Mouse (Mus musculus) cerebellum, adult 2 months (tissue): Measurements from ENCODE around the gene Spata2. TPM values are rescaled to one million over a fixed set of nuclear protein-coding genes. Genes with fewer than 3 reads are reported as not detected.

Experiments used
- DNase-seq, 2 experiments: peaks; one replicate each; pipeline ENCODE4 v3.0.0; 2021
- H3K27ac ChIP-seq: fragments of 200-500 bp; 2 replicates; pipeline ENCODE4 v1.5.1; 2012; ENCODE audit warnings: low read length, control low read depth, inconsistent platforms; ENCODE audit not compliant: insufficient read depth
- H3K27me3 ChIP-seq: fragments of 200-500 bp; 2 replicates; pipeline ENCODE4 v1.6.1; 2012; ENCODE audit warnings: inconsistent platforms, mild to moderate bottlenecking, low read length, moderate library complexity; ENCODE audit not compliant: control insufficient read depth, insufficient read depth
- H3K4me1 ChIP-seq: fragments of 200-500 bp; 2 replicates; pipeline ENCODE4 v1.6.1; 2011; ENCODE audit warnings: low read length; ENCODE audit not compliant: control insufficient read depth, insufficient read depth
- H3K4me3 ChIP-seq: fragments of 200-500 bp; replicated peaks from 2 replicates; pipeline ENCODE3; 2011; ENCODE audit warnings: mild to moderate bottlenecking, low read depth, low read length, control low read depth; ENCODE audit not compliant: insufficient read depth
- CTCF ChIP-seq: fragments of 200-500 bp; IDR thresholded peaks from 2 replicates; pipeline ENCODE4 v1.5.1; 2011; ENCODE audit warnings: low read depth, mild to moderate bottlenecking, control low read depth, low read length, moderate library complexity, borderline replicate concordance; ENCODE audit not compliant: insufficient read depth
- POLR2A ChIP-seq: fragments of 200-500 bp; IDR thresholded peaks from 2 replicates; pipeline ENCODE4 v1.6.1; 2011; ENCODE audit warnings: low read length, control low read depth, borderline replicate concordance; ENCODE audit not compliant: insufficient read depth
- WGBS: fragments of 180-500 bp; shearing (Covaris S2); methylation state at CpG from one replicate; pipeline ENCODE4 v1.1.7; 2018; 5-methylcytosine and 5-hydroxymethylcytosine counted together
- polyA plus RNA-seq: library from polyadenylated mRNA; depleted of rRNA; stranded (reverse); fragments of >200 nt; gene quantifications from 2 replicates; pipeline ENCODE4 v1.2.3, GENCODE M21; 2012

Gene Spata2
- polyA plus RNA-seq, 1 experiment = 80.2 TPM

DNA sequence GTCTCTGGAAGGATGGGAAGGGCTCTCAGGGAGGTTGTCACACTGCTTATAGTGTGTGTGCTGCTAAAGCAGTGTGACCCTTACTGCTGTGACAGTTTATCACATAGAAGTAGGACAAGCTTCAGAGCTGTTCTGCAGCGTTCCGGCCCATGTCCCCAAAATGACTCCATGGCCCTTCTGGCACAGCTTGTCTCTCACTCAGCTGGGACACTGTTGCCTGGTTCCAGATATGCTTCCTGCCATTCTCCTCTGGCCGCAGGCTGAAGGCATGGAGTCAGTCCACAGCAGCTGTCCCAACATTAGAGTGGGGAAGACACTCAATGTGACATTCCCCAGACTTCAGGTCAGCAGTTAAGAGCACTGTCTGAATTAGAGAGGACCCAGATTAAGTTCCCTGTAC, 34.1 kb downstream of the Spata2 start:
- TF ChIP-seq POLR2A (no peak), CTCF (no peak)
- 25% methylated on average over 3 of the region's 3 CpGs for WGBS
- DNase-seq = peak in 1 of 2 experiments; percentile 49
- Histone ChIP-seq H3K27ac (peak overlapping the region; percentile 96), H3K27me3 (no peaks in the 10 kb centered on the region), H3K4me3 (no peak overlapping the region), H3K4me1 (peaks cover 63% of the 10 kb centered on the region)

DNA sequence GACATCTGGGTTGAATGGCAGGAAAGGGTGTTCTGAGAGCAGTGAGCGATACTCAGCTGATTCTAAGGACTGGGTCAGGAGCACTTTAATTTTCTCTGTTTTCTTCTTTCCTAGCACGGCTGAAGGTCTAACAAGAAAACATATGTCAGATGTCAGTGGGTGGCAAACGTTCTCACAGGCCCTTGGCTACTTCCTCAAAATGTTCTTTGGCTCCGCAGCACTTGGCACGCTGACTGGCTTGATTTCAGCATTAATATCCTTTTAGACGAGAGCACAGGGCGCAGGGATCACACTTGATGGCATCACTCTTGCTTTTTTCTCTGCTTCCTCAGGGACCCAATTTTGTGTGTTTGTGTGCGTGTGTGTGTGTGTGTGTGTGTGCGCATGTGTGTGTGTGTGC, 35.5 kb downstream of the Spata2 start:
- no peaks in the 10 kb centered on the region for H3K27me3 ChIP-seq
- peak overlapping the region; percentile 96 for H3K27ac ChIP-seq
- H3K4me3 ChIP-seq = no peak overlapping the region
- H3K4me1 ChIP-seq = peaks cover 62% of the 10 kb centered on the region
- TF ChIP-seq CTCF (no peak), POLR2A (peak; percentile 32; the same call in 1 of the 2 replicates)
- DNase-seq = peak; percentile 87 to 95
- WGBS = 13% methylated on average over 9 of the region's 9 CpGs

DNA sequence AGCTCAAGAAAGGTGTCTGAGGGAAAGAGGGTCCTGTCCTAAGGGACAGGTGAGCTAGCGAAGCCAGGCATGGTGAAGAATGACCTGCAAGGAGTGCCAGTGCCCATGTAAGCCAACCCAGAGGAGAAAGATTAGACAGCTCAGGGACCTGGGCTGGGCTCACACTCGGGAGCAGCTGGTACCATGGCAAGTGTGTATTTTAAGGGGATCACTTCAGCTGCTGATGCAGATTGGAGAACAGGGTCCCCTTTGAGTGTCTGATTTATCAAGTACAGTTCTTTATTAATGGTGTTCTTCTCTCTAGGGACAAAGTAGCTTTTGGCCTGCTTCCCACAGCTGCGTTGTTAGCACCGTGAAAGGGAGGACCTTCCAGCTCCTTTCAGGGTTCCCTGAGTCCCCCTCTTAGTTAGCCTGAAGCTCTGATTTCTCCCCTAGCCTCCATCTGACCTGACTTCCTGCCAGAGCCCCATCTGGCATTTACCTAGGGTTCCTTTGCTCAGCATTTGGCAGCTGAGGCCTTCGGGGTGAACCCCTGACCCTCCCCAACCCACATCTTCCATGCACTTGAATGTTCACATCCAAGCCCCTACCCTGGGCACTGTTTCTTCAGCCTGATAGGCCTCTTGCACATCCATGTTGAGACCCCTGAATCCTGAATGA, 36.2 kb downstream of the Spata2 start:
- peak overlapping the region; percentile 93 for H3K27ac ChIP-seq
- H3K27me3 ChIP-seq = no peaks in the 10 kb centered on the region
- no peak overlapping the region for H3K4me3 ChIP-seq
- DNase-seq = peak; percentile 72 to 73
- WGBS = 18% methylated on average over 5 of the region's 5 CpGs
- H3K4me1 ChIP-seq = peaks cover 58% of the 10 kb centered on the region
- TF ChIP-seq CTCF (no peak), POLR2A (no peak)

DNA sequence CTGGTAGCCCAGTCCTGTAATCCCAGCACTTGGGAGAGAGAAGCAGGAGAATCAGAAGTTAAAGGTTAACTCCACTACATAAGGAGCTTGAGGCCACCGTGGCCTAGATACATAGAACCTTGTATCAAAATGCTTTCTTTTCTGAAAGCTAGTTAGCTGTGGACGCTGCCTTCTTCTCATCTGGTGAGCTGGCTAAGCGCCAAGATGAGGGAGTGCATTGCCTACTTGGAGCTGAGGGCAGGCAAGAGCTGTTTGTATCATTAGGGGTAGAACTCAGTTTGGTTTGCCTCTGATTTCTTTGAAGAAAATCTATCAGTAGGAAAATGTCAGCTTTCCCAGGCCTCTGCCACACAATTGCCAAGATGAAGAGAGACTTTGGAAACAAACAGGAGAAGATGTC, 38.9 kb downstream of the Spata2 start:
- DNase-seq = peak; percentile 64 to 70
- 0 out of 2 replicates have a peak overlapping the region, but pooled peaks have one; percentile 24 for H3K27ac ChIP-seq
- no peak overlapping the region for H3K4me3 ChIP-seq
- 10% methylated on average over 3 of the region's 3 CpGs for WGBS
- TF ChIP-seq CTCF (no peak), POLR2A (no peak)
- H3K4me1 ChIP-seq = peaks cover 64% of the 10 kb centered on the region
- H3K27me3 ChIP-seq = no peaks in the 10 kb centered on the region

DNA sequence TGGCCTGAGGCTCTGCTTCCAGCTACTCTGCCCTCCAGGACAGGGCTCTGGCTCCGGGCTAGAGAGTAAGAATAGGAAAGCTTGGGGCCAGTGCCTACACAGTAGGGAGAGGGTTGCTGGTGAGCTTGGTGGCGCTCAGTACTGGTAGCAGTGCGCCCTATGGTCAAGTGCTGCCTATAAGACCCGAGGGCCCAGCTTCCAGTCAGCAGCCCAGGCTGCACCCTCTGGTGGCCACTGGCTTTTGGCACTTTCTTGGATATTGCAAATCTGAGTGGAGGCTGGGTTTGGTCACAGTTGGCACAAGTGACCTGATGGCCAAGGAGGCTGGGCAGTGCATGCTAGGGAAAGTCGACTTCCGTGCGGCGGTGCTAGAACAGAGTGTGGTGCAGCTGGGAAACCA, 42.0 kb downstream of the Spata2 start:
- Histone ChIP-seq H3K4me1 (peaks cover 56% of the 10 kb centered on the region), H3K27ac (peak overlapping the region; percentile 82), H3K27me3 (no peaks in the 10 kb centered on the region), H3K4me3 (no peak overlapping the region)
- WGBS = 38% methylated on average over 8 of the region's 8 CpGs
- peak; percentile 30; the same call in 1 of the 2 replicates for TF ChIP-seq CTCF
- TF ChIP-seq POLR2A = no peak
- DNase-seq = peak; percentile 67 to 68

DNA sequence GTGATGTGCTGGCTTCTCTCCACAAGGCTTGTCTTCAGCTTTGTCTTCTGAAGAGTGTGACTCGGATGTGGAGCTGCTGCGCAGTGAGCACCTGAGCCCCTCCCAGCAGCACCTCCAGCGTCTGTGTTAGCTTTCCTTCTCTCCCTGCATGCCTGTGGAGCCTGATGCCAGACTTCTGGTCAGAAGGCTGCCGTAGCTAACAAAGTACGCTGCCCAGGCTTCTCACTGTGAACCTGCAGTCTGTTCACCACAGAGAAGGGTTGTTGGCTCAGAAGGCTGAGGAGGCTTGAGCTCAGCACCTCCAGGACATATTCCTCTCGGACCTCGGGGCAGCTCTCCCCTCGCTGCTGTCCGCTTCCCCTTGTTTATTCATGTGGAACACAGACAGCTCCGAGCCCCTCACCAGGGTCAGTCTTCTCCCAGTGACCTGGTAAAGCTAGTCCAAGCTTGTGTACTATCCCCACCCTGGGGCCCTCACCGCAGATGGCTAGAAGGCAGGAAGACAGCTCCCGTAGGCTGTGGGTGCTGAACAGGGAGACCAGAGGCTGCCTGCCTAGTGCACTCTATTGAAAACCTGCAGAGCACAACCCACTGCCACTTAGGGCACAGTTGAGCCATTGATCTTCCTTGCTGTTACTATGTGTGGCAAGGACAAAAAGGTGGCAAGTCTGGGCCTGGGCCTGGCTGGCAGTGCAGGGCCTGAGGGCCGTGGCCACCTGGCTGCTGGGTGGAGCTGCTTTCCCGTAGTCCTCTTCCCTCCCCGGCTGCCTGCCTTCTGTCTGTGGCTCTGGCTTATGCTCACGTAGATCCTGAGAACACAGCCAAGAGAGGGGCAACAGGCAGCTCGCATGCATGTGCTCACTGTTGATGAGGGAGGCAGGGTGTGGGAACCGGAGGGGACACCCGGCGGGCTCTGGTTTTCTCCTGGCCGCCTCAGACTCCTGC, 43.1 kb downstream of the Spata2 start:
- DNase-seq = peak; percentile 72 to 73
- peak overlapping the region; percentile 82 for H3K27ac ChIP-seq
- H3K4me1 ChIP-seq = peaks cover 64% of the 10 kb centered on the region
- TF ChIP-seq CTCF (no peak), POLR2A (no peak)
- no peaks in the 10 kb centered on the region for H3K27me3 ChIP-seq
- 26% methylated on average over 21 of the region's 21 CpGs for WGBS
- no peak overlapping the region for H3K4me3 ChIP-seq

DNA sequence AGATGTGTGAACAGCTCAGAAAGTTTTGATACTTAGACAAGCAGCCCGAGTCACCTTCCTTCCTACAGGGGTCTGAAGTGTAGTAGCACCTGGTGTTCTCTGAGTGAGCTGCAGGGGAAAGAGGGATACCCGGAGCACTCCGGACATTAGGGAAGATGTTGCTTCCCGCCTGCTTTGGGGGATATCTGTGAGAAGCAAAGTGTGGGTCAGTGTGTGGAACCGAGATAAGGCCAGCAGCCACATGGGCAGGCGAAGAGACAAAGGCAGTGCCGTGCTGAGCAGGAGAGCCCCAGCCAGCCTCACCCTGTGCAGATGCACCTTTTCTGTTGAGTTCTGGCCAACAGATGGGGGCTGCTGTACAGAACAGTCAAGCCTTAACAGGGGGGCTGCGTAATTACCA, 45.1 kb downstream of the Spata2 start:
- no peak for DNase-seq
- no peaks in the 10 kb centered on the region for H3K27me3 ChIP-seq
- WGBS = 87% methylated on average over 8 of the region's 8 CpGs
- peaks cover 69% of the 10 kb centered on the region for H3K4me1 ChIP-seq
- H3K4me3 ChIP-seq = no peak overlapping the region
- H3K27ac ChIP-seq = no peak overlapping the region
- TF ChIP-seq CTCF = no peak

DNA sequence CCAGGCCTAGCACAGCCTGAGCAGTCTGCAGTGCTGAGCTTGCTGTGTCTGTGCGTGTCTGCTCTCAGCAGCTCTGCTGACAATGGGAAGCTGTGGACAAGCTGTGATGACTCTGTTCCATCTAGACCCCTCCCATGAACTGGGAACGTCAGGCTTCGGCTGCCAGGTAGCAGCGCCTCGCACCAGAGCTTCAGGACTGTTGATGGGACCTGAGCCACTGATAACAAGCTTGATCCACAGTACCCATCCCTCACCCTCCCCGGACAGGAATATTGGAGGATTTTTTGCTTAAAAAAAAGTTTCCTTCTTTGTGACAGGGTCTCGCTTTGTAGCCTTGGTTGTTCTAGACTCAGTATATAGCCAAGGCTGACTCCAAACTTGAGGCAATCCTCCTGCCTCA, 45.5 kb downstream of the Spata2 start:
- no peak for TF ChIP-seq POLR2A
- no peak for TF ChIP-seq CTCF
- DNase-seq = no peak
- WGBS = 91% methylated on average over 7 of the region's 7 CpGs

More for the DNA sequence above, 45.5 kb downstream of the Spata2 start:
- peaks cover 69% of the 10 kb centered on the region for H3K4me1 ChIP-seq
- peak overlapping the region; percentile 3; the same call in 1 of the 2 replicates for H3K27ac ChIP-seq
- H3K4me3 ChIP-seq = no peak overlapping the region
- no peaks in the 10 kb centered on the region for H3K27me3 ChIP-seq
